Mouse (Mus musculus) forebrain, embryonic 14.5 days (tissue): ENCODE measurements around the gene Arid3a. TPM values are rescaled to one million over a fixed set of nuclear protein-coding genes. Genes with fewer than 3 reads are reported as not detected.

Source experiments
- ATAC-seq: fragments of 200-750 bp; cut with Nextera tagmentation; 2 replicates; pipeline ENCODE4 v1.8.0; 2017; ENCODE audit warnings: mild to moderate bottlenecking, moderate library complexity
- DNase-seq: peaks from one replicate; pipeline ENCODE4 v3.0.0-alpha.2; 2015; ENCODE audit warnings: low spot score
- H3K27ac ChIP-seq: fragments of 300-500 bp; sonication (generic); 2 replicates; pipeline ENCODE4 v1.5.1; 2014; ENCODE audit warnings: low read depth, mild to moderate bottlenecking, control low read depth, low read length, moderate library complexity
- H3K27me3 ChIP-seq: fragments of 300-500 bp; sonication (generic); replicated peaks from 2 replicates; pipeline ENCODE4 v1.6.1; 2014; ENCODE audit warnings: low read length, control low read depth, mixed read lengths; ENCODE audit not compliant: control insufficient read depth, insufficient read depth
- H3K36me3 ChIP-seq: fragments of 300-500 bp; sonication (generic); 2 replicates; pipeline ENCODE4 v1.6.1; 2014; ENCODE audit warnings: low read length, control low read depth; ENCODE audit not compliant: control insufficient read depth, insufficient read depth
- H3K4me1 ChIP-seq: fragments of 300-500 bp; sonication (generic); 2 replicates; pipeline ENCODE4 v1.6.1; 2014; ENCODE audit warnings: antibody characterized with exemption, low read length, control low read depth; ENCODE audit not compliant: control insufficient read depth, insufficient read depth
- H3K4me2 ChIP-seq: fragments of 300-500 bp; sonication (generic); 2 replicates; pipeline ENCODE4 v1.6.1; 2014; ENCODE audit warnings: mild to moderate bottlenecking, control low read depth, low read length
- H3K4me3 ChIP-seq: fragments of 300-500 bp; sonication (generic); 2 replicates; pipeline ENCODE4 v1.5.1; 2014; ENCODE audit warnings: low read depth, low read length, control low read depth
- H3K9ac ChIP-seq: fragments of 300-500 bp; sonication (generic); 2 replicates; pipeline ENCODE4 v1.6.1; 2014; ENCODE audit warnings: mild to moderate bottlenecking, low read length, control low read depth, moderate library complexity
- H3K9me3 ChIP-seq: fragments of 300-500 bp; sonication (generic); replicated peaks from 2 replicates; pipeline ENCODE4 v1.6.1; 2016; ENCODE audit warnings: low read length, control low read depth, mixed read lengths; ENCODE audit not compliant: control insufficient read depth
- WGBS: fragments of 180-500 bp; shearing (Covaris S2); extraction: QIAGEN DNeasy Blood & Tissue Kit; methylation state at CpG from one replicate; pipeline ENCODE4 v1.1.7; 2014; 5-methylcytosine and 5-hydroxymethylcytosine counted together
- polyA plus RNA-seq: library from polyadenylated mRNA; unstranded; fragments of >200 nt; fragmentation: Nextera tagmentation; extraction: Ambion mirVana; gene quantifications from 2 replicates; pipeline ENCODE4 v1.2.1, GENCODE M21; 2014

The Arid3a gene
- polyA plus RNA-seq, 1 experiment from 2014 or later = 1.1 TPM

- no peak for ATAC-seq
- no peaks in the 10 kb centered on the region for H3K36me3 ChIP-seq
- H3K9me3 ChIP-seq = no peaks in the 10 kb centered on the region
- H3K4me2 ChIP-seq = no peak overlapping the region; the same call in 1 of the 2 replicates
- H3K27ac ChIP-seq = no peak overlapping the region
- H3K27me3 ChIP-seq = peaks cover 65% of the 10 kb centered on the region
- H3K4me3 ChIP-seq = peak overlapping the region; percentile 13; the same call in 1 of the 2 replicates
- 17% methylated on average over 26 of the region's 26 CpGs for WGBS
- H3K4me1 ChIP-seq = peaks cover 10% of the 10 kb centered on the region
- no peak for DNase-seq
- H3K9ac ChIP-seq = no peak overlapping the region
Measured at GRCm38 (mm10) chr10:79920056-79920890, 6.6 kb upstream of the Arid3a start.

- H3K9ac ChIP-seq = peak within 1 kb of the TSS; percentile 37
- H3K9me3 ChIP-seq = no peaks in the 10 kb centered on the region
- peak within 1 kb of the TSS; percentile 33 for H3K4me2 ChIP-seq
- peaks cover 6% of the 10 kb centered on the region for H3K4me1 ChIP-seq
- peak within 1 kb of the TSS; percentile 13 for H3K4me3 ChIP-seq
- H3K36me3 ChIP-seq = no peaks in the 10 kb centered on the region
- peaks cover 65% of the 10 kb centered on the region for H3K27me3 ChIP-seq
- no peak within 1 kb of the TSS for H3K27ac ChIP-seq
- 2% methylated on average over 41 of the region's 41 CpGs for WGBS
- no peak for DNase-seq
- ATAC-seq = no peak
Measured at GRCm38 (mm10) chr10:79920958-79921535, 5.8 kb upstream of the Arid3a start, which contains the start of gene R3hdm4. R3hdm4 (minus strand) TSS chr10:79921208.

- Histone ChIP-seq H3K4me2 (peak overlapping the region; percentile 33), H3K27ac (no peak overlapping the region), H3K36me3 (no peaks in the 10 kb centered on the region), H3K4me3 (peak overlapping the region; percentile 13), H3K9me3 (no peaks in the 10 kb centered on the region), H3K9ac (peak overlapping the region; percentile 37), H3K27me3 (peaks cover 65% of the 10 kb centered on the region), H3K4me1 (peaks cover 8% of the 10 kb centered on the region; the same call in 1 of the 2 replicates)
- ATAC-seq (no peak), DNase-seq (no peak)
- under 1% methylated on average over 34 of the region's 34 CpGs for WGBS
Measured at GRCm38 (mm10) chr10:79921572-79921971, 5.3 kb upstream of the Arid3a start.

- Histone ChIP-seq H3K36me3 (no peaks in the 10 kb centered on the region), H3K4me2 (peak overlapping the region; percentile 78; the same call in 1 of the 2 replicates), H3K9ac (no peak overlapping the region), H3K27ac (no peak overlapping the region), H3K4me3 (no peak overlapping the region), H3K4me1 (peaks cover 12% of the 10 kb centered on the region; the same call in 1 of the 2 replicates), H3K9me3 (no peaks in the 10 kb centered on the region), H3K27me3 (peaks cover 36% of the 10 kb centered on the region)
- peak; percentile 19 for ATAC-seq
- 11% methylated on average over 29 of the region's 29 CpGs for WGBS
- DNase-seq = peak; percentile 90
Measured at GRCm38 (mm10) chr10:79924998-79925784, 1.7 kb upstream of the Arid3a start.

- H3K27me3 ChIP-seq = peaks cover 29% of the 10 kb centered on the region
- peaks cover 12% of the 10 kb centered on the region; the same call in 1 of the 2 replicates for H3K4me1 ChIP-seq
- DNase-seq (no peak), ATAC-seq (no peak)
- H3K9ac ChIP-seq = peak overlapping the region; percentile 84
- no peak overlapping the region for H3K27ac ChIP-seq
- H3K9me3 ChIP-seq = no peaks in the 10 kb centered on the region
- H3K36me3 ChIP-seq = peaks cover 4% of the 10 kb centered on the region; the same call in 1 of the 2 replicates
- peak overlapping the region; percentile 78 for H3K4me2 ChIP-seq
- peak overlapping the region; percentile 91 for H3K4me3 ChIP-seq
- WGBS = 5% methylated on average over 15 of the region's 15 CpGs
Measured at GRCm38 (mm10) chr10:79925785-79926490, 905 bp upstream of the Arid3a start.

- peak; percentile 65 for DNase-seq
- Histone ChIP-seq H3K9me3 (no peaks in the 10 kb centered on the region), H3K36me3 (peaks cover 6% of the 10 kb centered on the region; the same call in 1 of the 2 replicates), H3K9ac (peak overlapping the region; percentile 84), H3K27ac (peak overlapping the region; percentile 85), H3K27me3 (peaks cover 14% of the 10 kb centered on the region), H3K4me1 (peaks cover 12% of the 10 kb centered on the region; the same call in 1 of the 2 replicates), H3K4me3 (peak overlapping the region; percentile 91), H3K4me2 (peak overlapping the region; percentile 78)
- WGBS = under 1% methylated on average over 54 of the region's 54 CpGs
- ATAC-seq = peak; percentile 32
Measured at GRCm38 (mm10) chr10:79927324-79928029, 634 bp downstream of the Arid3a start.

GRCm38 (mm10) chr10:79928030-79928694, 1.3 kb downstream of the Arid3a start:
- H3K27me3 ChIP-seq = peaks cover 7% of the 10 kb centered on the region

More at GRCm38 (mm10) chr10:79928030-79928694, 1.3 kb downstream of the Arid3a start:
- H3K36me3 ChIP-seq = peaks cover 13% of the 10 kb centered on the region; the same call in 1 of the 2 replicates
- DNase-seq (peak; percentile 38), ATAC-seq (no peak)
- peak overlapping the region; percentile 84 for H3K9ac ChIP-seq
- H3K4me3 ChIP-seq = peak overlapping the region; percentile 91
- WGBS = under 1% methylated on average over 28 of the region's 29 CpGs
- H3K9me3 ChIP-seq = no peaks in the 10 kb centered on the region
- peak overlapping the region; percentile 85; the same call in 1 of the 2 replicates for H3K27ac ChIP-seq
- peaks cover 12% of the 10 kb centered on the region; the same call in 1 of the 2 replicates for H3K4me1 ChIP-seq
- H3K4me2 ChIP-seq = peak overlapping the region; percentile 78
